Mouse (Mus musculus) bone marrow, adult 2 months (tissue): Measurements from ENCODE around the gene Pycr2.

Experiments
- CTCF ChIP-seq: fragments of 200-500 bp; IDR thresholded peaks from 2 replicates; pipeline ENCODE4 v1.5.1; 2011; ENCODE audit warnings: low read length, control low read depth; ENCODE audit not compliant: control insufficient read depth, insufficient read depth
- POLR2A ChIP-seq: fragments of 200-500 bp; IDR thresholded peaks from 2 replicates; pipeline ENCODE4 v1.6.1; 2011; ENCODE audit warnings: low read depth, mild to moderate bottlenecking, control low read depth, low read length, borderline replicate concordance; ENCODE audit not compliant: control insufficient read depth

GRCm38 (mm10) chr1:180934467-180935419 is 30.6 kb downstream of the Pycr2 start, which contains the start of gene Lefty1:
- TF ChIP-seq CTCF (no peak), POLR2A (no peak)
